Mouse (Mus musculus) heart, adult 2 months (tissue): ENCODE results near the gene Tex2.

Source experiments
- CTCF ChIP-seq: fragments of 200-600 bp; IDR thresholded peaks from 2 replicates; pipeline ENCODE4 v1.8.1; 2022; ENCODE audit warnings: antibody characterized with exemption, mild to moderate bottlenecking, moderate library complexity
- POLR2A ChIP-seq: fragments of 200-500 bp; IDR thresholded peaks from 2 replicates; pipeline ENCODE4 v1.6.1; 2011; ENCODE audit warnings: mild to moderate bottlenecking, low read depth, low read length, control low read depth; ENCODE audit not compliant: insufficient read depth

DNA sequence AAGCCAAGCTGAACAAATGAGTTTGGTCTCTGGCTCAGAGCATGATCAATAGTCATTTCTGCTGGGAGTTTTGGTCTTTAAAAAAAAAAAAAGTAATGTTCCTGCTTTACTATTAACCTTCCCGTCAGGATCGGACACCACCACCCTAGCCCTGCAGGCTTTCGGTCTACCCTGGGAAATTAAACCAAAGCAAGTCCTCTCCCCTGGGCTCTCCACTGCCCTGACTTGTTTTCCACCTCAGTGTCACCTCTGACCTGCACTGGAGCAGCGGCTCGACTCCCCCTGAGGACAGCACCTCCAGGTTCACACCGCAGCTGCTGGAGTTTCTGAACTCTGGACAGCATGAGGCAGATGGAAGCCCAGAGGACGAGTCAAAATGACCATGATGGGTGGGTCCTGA lies 13.9 kb downstream of the Tex2 start:
- TF ChIP-seq CTCF, result no peak
- TF ChIP-seq POLR2A, result no peak
